Mouse (Mus musculus): ENCODE measurements around the gene Pigk. TPM values are rescaled to one million over a fixed set of nuclear protein-coding genes. Genes with fewer than 3 reads are reported as not detected.

The Pigk gene
- total and polyA plus RNA-seq, 2 experiments from 2014 or later, result 38.2 to 57.8 TPM

DNA sequence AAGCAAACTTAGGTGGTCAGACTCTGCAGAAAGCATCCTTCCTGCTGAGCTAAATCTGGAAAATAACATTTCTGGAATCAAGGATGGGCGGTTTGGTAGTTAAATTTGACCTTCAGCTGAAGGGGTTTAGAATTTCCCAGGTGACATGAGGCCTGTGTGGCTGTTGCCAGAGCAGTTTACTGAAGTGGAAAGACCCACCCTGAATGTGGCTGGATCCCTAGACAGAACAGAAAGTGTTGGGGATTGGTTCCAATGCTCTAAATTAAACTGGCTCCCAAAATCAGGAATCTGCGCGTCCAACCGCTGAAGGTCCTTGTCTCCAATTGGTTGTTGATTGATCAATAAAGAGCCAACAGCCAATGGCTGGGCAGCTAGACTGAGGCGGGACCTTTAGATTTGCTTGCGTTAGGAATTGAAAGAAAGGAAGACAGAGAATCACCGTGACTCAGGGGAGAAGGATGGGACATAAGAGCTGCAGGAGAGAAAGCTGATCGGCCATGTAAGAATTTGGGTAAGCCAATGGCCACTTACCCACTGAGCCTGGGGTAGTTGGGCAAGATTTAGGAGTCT, 11.5 kb upstream of the Pigk start:
- Histone ChIP-seq H3K27me3 (ENCODE audit: insufficient read depth, low read length) (no peaks in the 10 kb centered on the region), H3K9ac (replicated peaks; ENCODE audit: low read length) (no peak overlapping the region), H3K27ac (no peak overlapping the region), H3K4me2 (ENCODE audit: low read depth, low read length) (peak overlapping the region; percentile 30; the same call in 1 of the 2 replicates), H3K36me3 (ENCODE audit: insufficient read depth, low read length) (no peaks in the 10 kb centered on the region), H3K4me3 (ENCODE audit: low read length) (peak overlapping the region; percentile 15), H3K4me1 (ENCODE audit: insufficient read depth, low read length) (no peaks in the 10 kb centered on the region), H3K9me3 (ENCODE audit: low read length) (no peaks in the 10 kb centered on the region)
- ATAC-seq (no peak), DNase-seq (ENCODE audit: low spot score) (peak; percentile 50)
- TF ChIP-seq CTCF (IDR thresholded peaks at IDR 0.05; ENCODE audit: low read depth), result no peak
- WGBS, result 50% methylated on average over 8 of the region's 8 CpGs

- Histone ChIP-seq H3K4me3 (ENCODE audit: low read length) (no peak overlapping the region), H3K36me3 (ENCODE audit: insufficient read depth, low read length) (no peaks in the 10 kb centered on the region), H3K9me3 (ENCODE audit: low read length) (no peaks in the 10 kb centered on the region), H3K27ac (no peak overlapping the region), H3K4me2 (ENCODE audit: low read depth, low read length) (no peak overlapping the region), H3K4me1 (ENCODE audit: insufficient read depth, low read length) (no peaks in the 10 kb centered on the region), H3K27me3 (ENCODE audit: insufficient read depth, low read length) (no peaks in the 10 kb centered on the region), H3K9ac (replicated peaks; ENCODE audit: low read length) (no peak overlapping the region)
- ATAC-seq (no peak), DNase-seq (ENCODE audit: low spot score) (no peak)
- 75% methylated on average over 5 of the region's 5 CpGs for WGBS
- TF ChIP-seq CTCF (IDR thresholded peaks at IDR 0.05; ENCODE audit: low read depth), result no peak
These were observed 8.1 kb upstream of the Pigk start for GRCm38 (mm10) chr3:152705826-152706225.

DNA sequence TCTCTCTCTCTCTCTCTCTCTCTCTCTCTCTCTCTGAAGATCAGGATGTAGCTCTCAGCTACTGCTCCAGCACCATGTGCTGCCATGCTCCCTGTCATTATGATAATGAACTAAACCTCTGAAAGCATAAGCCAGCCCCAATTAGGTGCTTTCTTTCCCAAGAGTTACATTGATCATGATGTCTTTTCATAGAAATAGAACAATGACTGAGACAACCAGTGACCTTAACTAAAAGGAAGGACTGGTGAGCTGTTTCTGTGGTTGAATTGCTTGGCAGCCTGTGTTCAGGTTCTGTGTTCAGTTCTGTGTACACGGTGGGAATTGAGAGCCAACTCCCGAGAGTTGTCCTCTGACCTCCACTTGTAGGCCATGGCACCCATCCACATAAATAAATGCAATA, 7.0 kb upstream of the Pigk start:
- no peak for DNase-seq (ENCODE audit: low spot score)
- no peak overlapping the region for H3K9ac ChIP-seq (replicated peaks; ENCODE audit: low read length)
- H3K4me2 ChIP-seq (ENCODE audit: low read depth, low read length), result no peak overlapping the region
- ATAC-seq, result no peak
- no peak overlapping the region for H3K27ac ChIP-seq
- 87% methylated on average over 2 of the region's 2 CpGs for WGBS
- no peaks in the 10 kb centered on the region for H3K27me3 ChIP-seq (ENCODE audit: insufficient read depth, low read length)
- no peak for TF ChIP-seq CTCF (IDR thresholded peaks at IDR 0.05; ENCODE audit: low read depth)
- H3K4me3 ChIP-seq (ENCODE audit: low read length), result no peak overlapping the region
- H3K4me1 ChIP-seq (ENCODE audit: insufficient read depth, low read length), result no peaks in the 10 kb centered on the region
- no peaks in the 10 kb centered on the region for H3K36me3 ChIP-seq (ENCODE audit: insufficient read depth, low read length)
- no peaks in the 10 kb centered on the region for H3K9me3 ChIP-seq (ENCODE audit: low read length)

GRCm38 (mm10) chr3:152707321-152707823, 6.5 kb upstream of the Pigk start:
- 80% methylated on average over 5 of the region's 5 CpGs for WGBS
- ATAC-seq, result no peak

DNA sequence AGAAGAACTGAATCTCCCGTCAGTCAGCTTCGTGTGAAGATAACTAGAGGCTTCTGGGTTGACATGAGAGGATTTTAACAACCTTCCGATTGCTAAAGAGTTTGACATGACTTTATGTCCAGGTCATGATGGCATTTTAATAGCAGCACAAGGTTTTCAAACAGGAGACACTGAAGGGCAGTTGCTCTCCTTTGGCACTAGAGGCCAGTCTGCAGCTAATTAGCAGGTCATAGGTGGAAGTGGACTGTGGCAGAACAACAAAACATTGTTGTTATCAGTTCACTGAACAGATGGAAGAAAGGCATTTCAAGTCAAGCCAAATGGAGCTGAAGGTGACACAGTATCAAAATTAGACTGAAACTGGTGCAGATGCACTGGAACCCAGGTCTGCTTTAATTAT, 4.0 kb upstream of the Pigk start:
- ATAC-seq (no peak), DNase-seq (ENCODE audit: low spot score) (no peak)
- H3K4me2 ChIP-seq (ENCODE audit: low read depth, low read length), result no peak overlapping the region
- no peak overlapping the region for H3K27ac ChIP-seq
- H3K4me1 ChIP-seq (ENCODE audit: insufficient read depth, low read length), result no peaks in the 10 kb centered on the region
- no peaks in the 10 kb centered on the region for H3K9me3 ChIP-seq (ENCODE audit: low read length)
- H3K27me3 ChIP-seq (ENCODE audit: insufficient read depth, low read length), result no peaks in the 10 kb centered on the region
- H3K36me3 ChIP-seq (ENCODE audit: insufficient read depth, low read length), result no peaks in the 10 kb centered on the region
- 82% methylated on average over 3 of the region's 3 CpGs for WGBS
- H3K9ac ChIP-seq (replicated peaks; ENCODE audit: low read length), result no peak overlapping the region
- no peak overlapping the region for H3K4me3 ChIP-seq (ENCODE audit: low read length)
- peak; percentile 22; the same call in 1 of the 2 replicates for TF ChIP-seq CTCF (IDR thresholded peaks at IDR 0.05; ENCODE audit: low read depth)

More at GRCm38 (mm10) chr3:152707321-152707823, 6.5 kb upstream of the Pigk start:
- H3K27me3 ChIP-seq (ENCODE audit: insufficient read depth, low read length), result no peaks in the 10 kb centered on the region
- DNase-seq (ENCODE audit: low spot score), result no peak
- H3K36me3 ChIP-seq (ENCODE audit: insufficient read depth, low read length), result no peaks in the 10 kb centered on the region
- H3K4me1 ChIP-seq (ENCODE audit: insufficient read depth, low read length), result no peaks in the 10 kb centered on the region
- TF ChIP-seq CTCF (IDR thresholded peaks at IDR 0.05; ENCODE audit: low read depth), result no peak
- no peak overlapping the region for H3K9ac ChIP-seq (replicated peaks; ENCODE audit: low read length)
- no peak overlapping the region for H3K4me3 ChIP-seq (ENCODE audit: low read length)
- H3K4me2 ChIP-seq (ENCODE audit: low read depth, low read length), result no peak overlapping the region
- no peak overlapping the region for H3K27ac ChIP-seq
- no peaks in the 10 kb centered on the region for H3K9me3 ChIP-seq (ENCODE audit: low read length)

GRCm38 (mm10) chr3:152712957-152713356, 943 bp upstream of the Pigk start:
- DNase-seq (ENCODE audit: low spot score), result no peak
- WGBS, result 73% methylated on average over 4 of the region's 4 CpGs
- Histone ChIP-seq H3K27me3 (ENCODE audit: insufficient read depth, low read length) (no peaks in the 10 kb centered on the region), H3K9ac (replicated peaks; ENCODE audit: low read length) (no peak overlapping the region), H3K36me3 (ENCODE audit: insufficient read depth, low read length) (no peaks in the 10 kb centered on the region), H3K4me3 (ENCODE audit: low read length) (no peak overlapping the region), H3K27ac (no peak overlapping the region), H3K4me2 (ENCODE audit: low read depth, low read length) (no peak overlapping the region), H3K9me3 (ENCODE audit: low read length) (no peaks in the 10 kb centered on the region), H3K4me1 (ENCODE audit: insufficient read depth, low read length) (no peaks in the 10 kb centered on the region)
- no peak for TF ChIP-seq CTCF (IDR thresholded peaks at IDR 0.05; ENCODE audit: low read depth)
- ATAC-seq, result no peak

GRCm38 (mm10) chr3:152721301-152721700, 7.4 kb downstream of the Pigk start:
- DNase-seq (ENCODE audit: low spot score), result no peak
- no peak overlapping the region for H3K4me3 ChIP-seq (ENCODE audit: low read length)
- no peaks in the 10 kb centered on the region for H3K27me3 ChIP-seq (ENCODE audit: insufficient read depth, low read length)

More at GRCm38 (mm10) chr3:152721301-152721700, 7.4 kb downstream of the Pigk start:
- no peak overlapping the region for H3K9ac ChIP-seq (replicated peaks; ENCODE audit: low read length)
- no peak overlapping the region for H3K27ac ChIP-seq
- H3K4me1 ChIP-seq (ENCODE audit: insufficient read depth, low read length), result no peaks in the 10 kb centered on the region
- no peak for ATAC-seq
- H3K9me3 ChIP-seq (ENCODE audit: low read length), result no peaks in the 10 kb centered on the region
- H3K36me3 ChIP-seq (ENCODE audit: insufficient read depth, low read length), result 0 out of 2 replicates have a peak, but pooled peaks cover 4% of the 10 kb centered on the region
- TF ChIP-seq CTCF (IDR thresholded peaks at IDR 0.05; ENCODE audit: low read depth), result peak; percentile 30
- no peak overlapping the region for H3K4me2 ChIP-seq (ENCODE audit: low read depth, low read length)
- WGBS, result 85% methylated on average over 6 of the region's 6 CpGs
